Mouse (Mus musculus) T-helper 1 cell (primary cell): ENCODE data around the gene 6820408C15Rik.

Experiments used
- in situ Hi-C: fragments of 300-600 bp; cut with MboI, MseI; formaldehyde crosslinking; loops from one replicate; pipeline ENCODE4 v1.15.1; 2025; ENCODE audit warnings: high pct_unique_total_duplicates

The 6820408C15Rik gene

DNA sequence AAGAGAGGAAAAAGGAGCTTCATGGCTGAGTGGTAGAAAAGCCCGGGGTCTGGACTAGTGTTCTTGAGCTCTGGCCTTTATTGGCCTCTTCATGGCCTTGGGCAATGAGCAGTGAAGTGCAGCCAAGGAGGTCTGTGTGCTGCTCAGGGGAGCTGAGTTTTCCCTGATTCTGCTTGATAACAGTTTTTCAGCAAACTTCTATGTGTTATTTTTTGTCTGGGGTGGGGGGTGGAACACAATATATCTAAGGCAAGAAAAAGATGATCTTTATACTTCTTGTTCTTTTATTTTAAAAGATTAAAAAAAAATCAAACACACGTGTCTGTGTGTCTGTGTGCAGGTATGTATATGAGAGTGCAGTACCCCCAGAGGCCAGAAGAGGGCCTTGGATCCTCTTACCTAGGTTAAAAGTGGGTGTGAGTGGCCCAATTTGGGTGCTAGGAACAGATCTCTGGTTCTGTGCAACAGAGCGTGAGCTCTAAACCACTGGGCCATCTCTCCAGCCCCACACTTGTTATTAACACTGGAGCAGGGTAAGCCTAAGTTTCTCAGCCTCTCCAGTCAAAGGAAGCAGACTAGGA, 49.3 kb downstream of the 6820408C15Rik start, which contains the start of gene Defb23:
Defb23 (minus strand) TSS at position 51 of the 581 bp plus-strand sequence.
- in situ Hi-C loops: no loop called here

DNA sequence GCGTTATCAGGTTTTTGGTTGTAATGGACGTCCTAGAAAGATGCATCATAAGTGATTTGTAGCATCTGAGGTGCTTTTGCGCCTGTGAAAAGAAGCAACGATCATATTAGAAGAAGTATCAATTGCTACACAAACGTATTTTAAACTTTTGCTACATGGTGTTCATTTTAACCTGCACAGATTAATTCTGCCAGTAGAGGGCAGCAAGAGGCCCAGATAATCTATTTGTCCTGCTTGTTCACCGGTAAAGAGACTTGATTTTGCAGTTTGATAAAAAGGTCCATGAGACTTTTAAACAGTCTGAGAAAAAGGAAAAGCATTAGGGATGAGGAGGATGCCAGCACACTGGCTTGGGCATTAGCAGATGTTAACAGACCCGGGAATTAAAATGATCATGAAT, 55.6 kb downstream of the 6820408C15Rik start:
- in situ Hi-C loops: no loop called here

DNA sequence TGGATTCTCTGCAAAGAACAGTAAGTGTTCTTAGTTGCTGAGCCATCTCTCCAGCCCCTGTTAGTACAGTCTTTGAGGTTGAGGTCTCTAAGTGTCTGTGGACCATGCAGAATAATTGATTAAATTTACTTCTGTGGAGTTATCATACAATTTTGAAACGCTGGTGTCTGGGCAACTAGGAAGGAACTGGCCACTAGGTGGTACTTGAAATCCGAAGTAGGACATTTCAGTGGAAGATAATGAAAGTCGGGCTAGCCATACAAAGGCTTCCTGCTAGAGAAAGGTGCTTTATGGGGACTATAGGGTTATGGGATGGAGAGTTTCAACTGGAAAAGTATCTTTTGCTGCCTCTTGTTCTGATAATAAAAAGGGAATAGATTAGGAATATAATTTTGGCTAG, 57.0 kb downstream of the 6820408C15Rik start:
- in situ Hi-C loops: no loop called here

GRCm38 (mm10) chr2:152476763-152477162, 61.4 kb downstream of the 6820408C15Rik start, which contains the start of gene Defb20:
TSS of gene Defb20 (plus strand) at chr2:152477063.
- in situ Hi-C loops: no loop called here

GRCm38 (mm10) chr2:152480881-152481280, 65.5 kb downstream of the 6820408C15Rik start:
- in situ Hi-C loops: no loop called here

GRCm38 (mm10) chr2:152481726-152482125, 66.3 kb downstream of the 6820408C15Rik start:
- in situ Hi-C loops: no loop called here

DNA sequence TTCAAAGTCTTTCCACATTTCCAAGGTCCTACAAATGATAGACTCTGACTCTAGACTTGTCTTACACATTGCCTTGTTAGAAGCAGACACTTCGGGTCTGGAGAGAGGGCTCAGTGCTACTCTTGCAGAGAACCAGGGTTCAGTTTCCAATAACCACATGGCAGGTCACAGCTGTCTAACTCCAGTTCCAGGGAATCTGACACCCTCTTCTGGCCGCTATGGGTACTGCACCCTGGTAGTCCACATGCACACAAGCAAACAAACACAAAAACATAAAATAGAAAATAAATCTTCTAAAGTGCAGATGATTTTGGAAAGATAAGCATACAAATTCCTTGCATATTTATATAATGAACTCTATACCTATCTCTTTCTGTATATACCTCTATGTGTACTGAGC, 71.6 kb downstream of the 6820408C15Rik start:
- in situ Hi-C loops: no loop called here

DNA sequence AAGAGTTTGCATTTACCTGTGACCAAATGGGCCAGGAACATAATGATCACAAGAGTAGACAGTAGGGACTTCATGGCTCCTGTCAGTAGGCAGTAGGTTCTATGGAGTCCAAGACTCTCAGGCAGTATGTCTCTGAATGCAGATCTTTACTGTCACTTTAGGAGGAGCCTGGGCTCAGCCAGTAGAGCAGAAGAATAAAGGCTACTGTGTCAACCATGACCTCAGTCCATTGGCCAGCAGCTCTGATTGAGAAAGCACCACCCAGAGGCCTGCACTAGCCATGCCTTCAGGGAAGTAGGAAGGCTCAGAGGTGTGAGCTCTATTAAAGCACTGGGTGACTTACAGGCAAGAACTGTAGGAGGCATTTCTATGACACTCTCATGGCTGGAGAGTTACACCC, 74.7 kb downstream of the 6820408C15Rik start, which contains the start of gene Defb22:
Defb22 (minus strand) TSS at position 101 of the 400 bp plus-strand sequence.
- in situ Hi-C loops: no loop called here

- in situ Hi-C loops: no loop called here
Measured at GRCm38 (mm10) chr2:152493151-152493550, 77.8 kb downstream of the 6820408C15Rik start.
